Mouse (Mus musculus): ENCODE results near the gene Armc7. TPM values are rescaled to one million over a fixed set of nuclear protein-coding genes. Genes with fewer than 3 reads are reported as not detected.
"Not testable (repeated sequence)": the region's sequence is repeated elsewhere in the genome, so short reads cannot be mapped to it uniquely, and the experiment has no call there.

The Armc7 gene
- polyA plus RNA-seq, 1 experiment from 2014 or later: 4.6 TPM

DNA sequence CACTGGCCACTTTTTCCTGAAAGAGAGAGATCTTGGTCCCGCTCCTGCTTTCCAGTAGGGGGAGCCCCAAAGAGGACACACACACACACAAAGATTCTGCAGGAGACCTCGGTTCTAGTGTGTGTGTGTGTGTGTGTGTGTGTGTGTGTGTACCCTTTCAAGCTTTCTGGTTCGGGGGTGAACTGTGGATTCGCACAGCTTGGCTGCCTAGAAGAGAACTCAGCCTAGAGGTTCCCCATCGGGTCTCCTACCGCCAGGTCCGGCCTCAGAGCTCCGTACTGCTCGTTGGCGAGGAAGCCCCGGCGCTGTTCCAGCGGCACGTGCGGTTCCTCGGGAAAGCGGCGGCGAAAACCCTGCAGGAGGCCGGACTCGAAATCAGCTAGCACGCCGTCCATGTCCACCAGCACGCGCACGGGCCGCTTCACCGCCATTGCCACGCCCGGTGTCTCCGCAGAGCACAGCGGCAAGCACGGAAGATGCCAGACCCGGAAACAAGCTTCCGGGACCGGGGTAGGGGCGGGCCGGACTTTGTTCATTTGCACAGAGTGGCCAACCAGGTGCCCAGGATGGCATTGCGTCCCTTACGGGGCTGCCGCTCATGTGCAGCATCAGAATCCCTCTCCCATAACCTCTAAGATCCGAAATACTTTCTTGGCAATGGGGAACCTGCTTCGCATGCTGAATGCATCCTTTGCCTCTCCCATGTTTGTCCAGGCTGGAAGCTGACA is 16.1 kb downstream of the Armc7 start, which contains the start of gene Nt5c:
Nt5c (minus strand) TSS at position 507 of the 728 bp plus-strand sequence.
- Histone ChIP-seq H3K9ac (peak within 1 kb of the TSS; percentile 63), H3K27ac (peak within 1 kb of the TSS; percentile 72), H3K27me3 (no peaks in the 10 kb centered on the region), H3K4me2 (peak within 1 kb of the TSS; percentile 85), H3K9me3 (replicated peaks) (no peaks in the 10 kb centered on the region), H3K36me3 (peaks cover 3% of the 10 kb centered on the region), H3K4me1 (replicated peaks) (peaks cover 16% of the 10 kb centered on the region), H3K4me3 (peak within 1 kb of the TSS; percentile 73)
- ATAC-seq (replicated peaks; ENCODE audit: insufficient number of reproducible peaks, insufficient read depth, low FRiP score, low read depth): peak; percentile 83
- 0% methylated on average over 43 of the region's 43 CpGs for WGBS

DNA sequence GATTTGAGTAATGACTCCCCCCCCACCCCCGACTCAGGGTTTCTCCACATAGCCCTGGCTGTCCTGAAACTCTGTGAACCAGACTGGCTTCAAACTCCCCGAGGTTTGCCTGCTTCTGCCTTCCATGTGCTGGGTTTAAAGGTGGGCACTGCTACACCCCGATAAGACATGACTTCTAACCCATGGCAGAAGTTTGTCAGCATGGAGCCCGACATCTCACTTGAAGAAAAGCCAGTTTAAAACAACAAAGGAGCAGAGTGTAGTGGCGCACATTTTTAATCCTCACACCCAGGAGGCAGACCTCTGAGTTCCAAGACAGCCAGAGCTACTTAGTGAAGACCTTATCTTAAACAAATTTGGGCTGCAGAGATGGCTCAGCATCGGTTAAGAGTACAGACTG is 16.9 kb downstream of the Armc7 start:
- Histone ChIP-seq H3K4me1 (replicated peaks) (peaks cover 16% of the 10 kb centered on the region), H3K4me2 (peak overlapping the region; percentile 85), H3K4me3 (peak overlapping the region; percentile 73), H3K36me3 (peaks cover 10% of the 10 kb centered on the region), H3K9ac (peak overlapping the region; percentile 63), H3K9me3 (replicated peaks) (no peaks in the 10 kb centered on the region), H3K27me3 (no peaks in the 10 kb centered on the region), H3K27ac (no peak overlapping the region)
- no peak for ATAC-seq (replicated peaks; ENCODE audit: insufficient number of reproducible peaks, insufficient read depth, low FRiP score, low read depth)
- 28% methylated on average over 6 of the region's 6 CpGs for WGBS

DNA sequence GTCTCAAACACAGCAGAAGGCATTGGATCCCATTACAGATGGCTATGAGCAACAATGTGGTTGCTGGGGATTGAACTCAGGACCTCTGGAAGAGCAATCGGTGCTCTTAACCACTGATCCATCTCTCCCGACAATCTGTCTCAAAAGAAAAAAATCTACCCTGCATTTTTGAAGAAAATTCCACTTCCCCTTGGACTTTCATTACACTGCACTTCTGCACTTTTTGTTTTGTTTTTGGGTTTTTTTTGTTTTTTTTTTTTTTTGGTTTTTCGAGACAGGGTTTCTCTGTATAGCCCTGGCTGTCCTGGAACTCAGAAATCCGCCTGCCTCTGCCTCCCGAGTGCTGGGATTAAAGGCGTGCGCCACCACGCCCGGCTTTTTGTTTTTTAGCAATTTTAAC is 21.1 kb downstream of the Armc7 start:
- not testable (repeated sequence) for ATAC-seq (replicated peaks; ENCODE audit: insufficient number of reproducible peaks, insufficient read depth, low FRiP score, low read depth); H3K9ac ChIP-seq; H3K27ac ChIP-seq; H3K4me1 ChIP-seq (replicated peaks); H3K4me3 ChIP-seq; H3K4me2 ChIP-seq; H3K27me3 ChIP-seq; H3K9me3 ChIP-seq (replicated peaks)
- H3K36me3 ChIP-seq: peaks cover 47% of the 10 kb centered on the region
- WGBS: 88% methylated on average over 9 of the region's 9 CpGs

DNA sequence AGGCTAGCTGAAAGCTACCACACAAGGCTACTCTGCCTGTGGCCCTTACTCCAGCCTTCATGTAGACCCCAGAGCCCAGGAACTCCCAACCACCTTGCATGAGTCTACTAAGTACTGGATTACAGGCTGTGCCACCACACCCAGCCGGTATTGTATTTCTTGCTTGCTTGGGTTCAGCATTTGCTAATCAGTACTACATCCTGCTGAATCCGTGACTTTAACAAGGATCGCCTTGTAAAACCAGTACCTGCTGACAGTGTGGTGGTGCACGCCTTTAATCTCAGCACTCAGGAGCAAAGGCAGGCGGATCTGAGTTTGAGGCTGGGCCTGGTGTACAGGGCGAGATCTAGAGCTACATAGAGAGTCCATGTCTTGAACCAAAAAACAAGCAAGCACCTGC is 27.2 kb downstream of the Armc7 start:
- no peak for ATAC-seq (replicated peaks; ENCODE audit: insufficient number of reproducible peaks, insufficient read depth, low FRiP score, low read depth)

DNA sequence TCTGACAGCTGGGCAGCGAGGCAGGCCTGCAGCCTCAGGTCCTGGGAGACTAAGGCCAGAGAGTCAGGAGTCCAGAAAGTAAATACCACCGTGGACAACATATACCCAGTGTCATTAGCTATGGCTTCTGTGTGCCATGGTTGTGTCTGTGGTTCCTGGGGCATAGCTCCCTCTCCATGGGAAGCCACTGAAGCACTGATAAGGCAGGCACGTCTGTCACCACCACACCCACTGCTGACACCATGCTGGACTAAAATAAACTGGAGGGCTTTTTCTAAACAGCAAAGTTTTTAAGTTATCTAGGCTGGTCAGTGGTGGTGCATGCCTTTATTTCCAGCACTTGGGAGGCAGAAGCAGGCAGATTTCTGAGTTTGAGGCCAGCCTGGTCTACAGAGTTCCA is 31.1 kb downstream of the Armc7 start:
- Histone ChIP-seq H3K4me2 (no peak overlapping the region), H3K27ac (peak overlapping the region; percentile 53)
- WGBS: 42% methylated on average over 3 of the region's 3 CpGs

More for the DNA sequence above, 27.2 kb downstream of the Armc7 start:
- H3K9me3 ChIP-seq (replicated peaks): no peaks in the 10 kb centered on the region
- WGBS: 88% methylated on average over 6 of the region's 6 CpGs
- no peak overlapping the region for H3K9ac ChIP-seq
- H3K27me3 ChIP-seq: no peaks in the 10 kb centered on the region
- H3K4me3 ChIP-seq: no peak overlapping the region
- peaks cover 19% of the 10 kb centered on the region for H3K4me1 ChIP-seq (replicated peaks)
- no peak overlapping the region for H3K27ac ChIP-seq
- peaks cover 52% of the 10 kb centered on the region for H3K36me3 ChIP-seq
- H3K4me2 ChIP-seq: no peak overlapping the region

DNA sequence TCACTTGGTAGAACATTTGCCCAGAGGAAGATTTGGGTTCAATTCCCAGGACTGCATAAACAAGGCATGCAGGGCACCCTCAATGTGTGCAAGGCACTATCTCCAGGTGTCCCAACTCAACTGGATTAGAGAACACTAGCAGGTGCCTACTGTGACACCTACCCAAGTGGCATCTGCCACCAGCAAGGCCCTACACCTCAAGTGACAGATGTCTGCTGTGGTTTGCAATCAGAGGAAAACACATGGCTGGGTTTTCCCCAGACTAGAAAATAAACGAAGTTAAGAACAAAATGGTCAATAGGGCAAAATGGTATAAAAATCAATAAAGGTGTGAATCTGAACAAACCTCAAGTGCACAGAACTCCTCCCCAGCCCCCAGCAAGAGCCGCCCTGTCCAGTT is 32.6 kb downstream of the Armc7 start:
- H3K27me3 ChIP-seq: no peaks in the 10 kb centered on the region
- WGBS: 73% methylated on average over 2 of the region's 2 CpGs
- no peak overlapping the region for H3K4me2 ChIP-seq
- no peak for ATAC-seq (replicated peaks; ENCODE audit: insufficient number of reproducible peaks, insufficient read depth, low FRiP score, low read depth)
- no peak overlapping the region for H3K4me3 ChIP-seq
- H3K4me1 ChIP-seq (replicated peaks): peaks cover 68% of the 10 kb centered on the region
- H3K36me3 ChIP-seq: no peaks in the 10 kb centered on the region; the same call in 1 of the 2 replicates
- no peaks in the 10 kb centered on the region for H3K9me3 ChIP-seq (replicated peaks)
- no peak overlapping the region for H3K27ac ChIP-seq
- no peak overlapping the region for H3K9ac ChIP-seq

More for the DNA sequence above, 31.1 kb downstream of the Armc7 start:
- Histone ChIP-seq H3K4me1 (replicated peaks) (peaks cover 53% of the 10 kb centered on the region), H3K9ac (no peak overlapping the region), H3K9me3 (replicated peaks) (no peaks in the 10 kb centered on the region), H3K27me3 (no peaks in the 10 kb centered on the region), H3K36me3 (peaks cover 14% of the 10 kb centered on the region), H3K4me3 (no peak overlapping the region)
- 0 out of 2 replicates have a peak, but pooled peaks have one; percentile 53 for ATAC-seq (replicated peaks; ENCODE audit: insufficient number of reproducible peaks, insufficient read depth, low FRiP score, low read depth)

DNA sequence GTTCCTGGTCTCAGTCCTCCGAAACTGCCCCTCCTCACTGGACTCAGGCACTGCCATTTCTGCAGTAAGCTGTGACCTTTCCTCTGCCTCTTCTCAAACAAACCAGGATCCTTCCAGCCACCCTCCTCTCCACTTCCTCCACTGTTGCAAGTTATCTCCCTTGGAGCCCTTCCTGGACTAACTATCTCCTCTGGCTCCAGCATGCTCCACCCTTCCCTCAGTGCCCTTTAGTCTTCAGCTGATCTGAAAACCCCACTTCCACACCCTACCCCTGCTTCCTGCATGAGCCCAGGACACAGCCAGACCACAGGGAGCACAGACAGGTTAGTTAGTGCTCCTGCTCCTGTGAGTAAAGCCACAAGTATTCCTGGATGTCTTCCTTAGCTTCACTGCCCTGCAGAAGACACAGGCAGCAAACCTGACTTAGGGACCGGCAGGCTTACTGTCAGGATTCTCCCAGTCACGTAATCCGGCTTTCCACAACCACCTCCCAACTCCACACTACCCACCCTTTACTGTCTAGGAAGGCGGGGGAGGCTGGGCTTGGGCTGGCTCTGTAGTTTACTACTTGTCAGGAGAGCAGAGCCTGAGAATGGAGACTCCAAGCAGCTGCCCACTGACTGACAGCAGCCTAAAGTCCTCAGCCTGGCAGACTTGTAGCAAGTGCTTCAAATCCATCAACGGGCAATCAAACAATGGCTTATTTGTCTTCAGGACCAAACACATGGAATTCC is 34.5 kb downstream of the Armc7 start:
- Histone ChIP-seq H3K4me2 (peak overlapping the region; percentile 78), H3K9me3 (replicated peaks) (no peaks in the 10 kb centered on the region), H3K9ac (peak overlapping the region; percentile 21; the same call in 1 of the 2 replicates), H3K4me1 (replicated peaks) (peaks cover 71% of the 10 kb centered on the region), H3K36me3 (no peaks in the 10 kb centered on the region), H3K4me3 (peak overlapping the region; percentile 4; the same call in 1 of the 2 replicates), H3K27ac (peak overlapping the region; percentile 78), H3K27me3 (no peaks in the 10 kb centered on the region)
- 36% methylated on average over 6 of the region's 6 CpGs for WGBS
- no peak for ATAC-seq (replicated peaks; ENCODE audit: insufficient number of reproducible peaks, insufficient read depth, low FRiP score, low read depth)

DNA sequence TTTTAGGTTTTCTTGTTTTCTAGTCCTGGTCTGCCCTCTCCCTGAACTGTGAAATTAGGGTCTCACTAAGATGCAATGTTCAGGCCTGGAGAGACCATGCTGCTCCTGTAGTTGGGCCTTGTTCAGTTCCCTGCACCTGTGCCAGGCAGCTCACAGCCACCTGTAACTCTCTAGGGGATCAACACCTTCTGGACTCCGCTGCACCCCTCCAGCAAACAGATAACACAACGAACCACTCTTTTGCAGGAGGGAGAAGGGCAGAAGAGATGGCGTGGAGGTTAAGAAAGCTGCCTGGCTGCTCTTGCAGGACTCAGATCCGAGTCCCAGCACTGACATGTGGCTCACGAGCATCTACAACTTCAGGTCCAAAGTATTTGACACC is 35.0 kb downstream of the Armc7 start:
- Histone ChIP-seq H3K36me3 (no peaks in the 10 kb centered on the region), H3K27me3 (no peaks in the 10 kb centered on the region), H3K27ac (peak overlapping the region; percentile 78), H3K4me1 (replicated peaks) (peaks cover 75% of the 10 kb centered on the region), H3K9ac (peak overlapping the region; percentile 21; the same call in 1 of the 2 replicates), H3K4me3 (0 out of 2 replicates have a peak overlapping the region, but pooled peaks have one; percentile 4), H3K4me2 (peak overlapping the region; percentile 78), H3K9me3 (replicated peaks) (no peaks in the 10 kb centered on the region)
- WGBS: 38% methylated on average over 5 of the region's 5 CpGs
- no peak for ATAC-seq (replicated peaks; ENCODE audit: insufficient number of reproducible peaks, insufficient read depth, low FRiP score, low read depth)

DNA sequence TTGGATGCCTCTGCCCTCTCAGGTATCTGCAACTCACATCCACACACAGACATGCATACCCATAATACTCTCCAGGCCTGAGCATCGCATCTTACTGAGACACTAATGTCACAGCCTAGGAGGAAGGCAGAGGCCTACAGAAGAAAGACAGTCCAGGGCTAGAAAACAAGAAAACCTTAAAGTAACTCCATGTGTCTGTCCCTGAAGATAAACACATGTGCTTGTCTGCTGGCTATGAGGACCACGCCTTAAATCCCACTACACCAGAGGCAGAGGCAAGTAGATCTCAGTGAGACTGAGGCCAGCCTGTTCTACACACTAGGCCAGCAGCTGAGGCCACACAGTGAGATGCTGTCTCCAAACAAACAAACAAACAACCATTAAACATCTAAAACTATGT is 35.7 kb downstream of the Armc7 start:
- no peaks in the 10 kb centered on the region for H3K9me3 ChIP-seq (replicated peaks)
- no peaks in the 10 kb centered on the region for H3K27me3 ChIP-seq
- H3K4me1 ChIP-seq (replicated peaks): peaks cover 72% of the 10 kb centered on the region
- peak overlapping the region; percentile 81 for H3K27ac ChIP-seq
- WGBS: 59% methylated on average over 2 of the region's 2 CpGs
- peak overlapping the region; percentile 86 for H3K4me3 ChIP-seq
- peak overlapping the region; percentile 26 for H3K9ac ChIP-seq
- peak overlapping the region; percentile 78 for H3K4me2 ChIP-seq
- ATAC-seq (replicated peaks; ENCODE audit: insufficient number of reproducible peaks, insufficient read depth, low FRiP score, low read depth): no peak
- no peaks in the 10 kb centered on the region for H3K36me3 ChIP-seq

DNA sequence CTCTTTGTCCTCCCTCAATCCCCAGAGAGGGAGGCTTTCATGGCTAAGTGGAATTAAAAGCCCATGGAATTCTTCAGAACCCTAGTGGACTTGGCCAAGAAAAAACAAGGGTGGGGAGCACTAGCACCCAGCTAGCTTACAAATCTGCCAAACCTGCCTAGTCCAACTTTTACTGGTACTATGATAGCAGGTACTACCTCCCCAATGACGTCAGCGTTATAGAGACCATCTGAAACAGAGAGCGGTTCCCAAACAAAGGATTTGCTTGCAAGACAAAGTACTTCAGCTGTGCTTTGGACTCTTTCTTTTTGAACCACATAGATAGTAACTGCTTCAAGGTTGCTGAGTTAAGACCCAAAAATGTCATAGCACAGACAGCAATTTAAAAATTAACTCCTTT is 36.5 kb downstream of the Armc7 start:
- Histone ChIP-seq H3K4me3 (peak overlapping the region; percentile 86), H3K27ac (peak overlapping the region; percentile 81; the same call in 1 of the 2 replicates), H3K4me2 (peak overlapping the region; percentile 78), H3K9ac (peak overlapping the region; percentile 83), H3K9me3 (replicated peaks) (no peaks in the 10 kb centered on the region), H3K4me1 (replicated peaks) (peaks cover 63% of the 10 kb centered on the region), H3K36me3 (no peaks in the 10 kb centered on the region), H3K27me3 (no peaks in the 10 kb centered on the region)
- no peak for ATAC-seq (replicated peaks; ENCODE audit: insufficient number of reproducible peaks, insufficient read depth, low FRiP score, low read depth)
- 41% methylated on average over 3 of the region's 3 CpGs for WGBS

DNA sequence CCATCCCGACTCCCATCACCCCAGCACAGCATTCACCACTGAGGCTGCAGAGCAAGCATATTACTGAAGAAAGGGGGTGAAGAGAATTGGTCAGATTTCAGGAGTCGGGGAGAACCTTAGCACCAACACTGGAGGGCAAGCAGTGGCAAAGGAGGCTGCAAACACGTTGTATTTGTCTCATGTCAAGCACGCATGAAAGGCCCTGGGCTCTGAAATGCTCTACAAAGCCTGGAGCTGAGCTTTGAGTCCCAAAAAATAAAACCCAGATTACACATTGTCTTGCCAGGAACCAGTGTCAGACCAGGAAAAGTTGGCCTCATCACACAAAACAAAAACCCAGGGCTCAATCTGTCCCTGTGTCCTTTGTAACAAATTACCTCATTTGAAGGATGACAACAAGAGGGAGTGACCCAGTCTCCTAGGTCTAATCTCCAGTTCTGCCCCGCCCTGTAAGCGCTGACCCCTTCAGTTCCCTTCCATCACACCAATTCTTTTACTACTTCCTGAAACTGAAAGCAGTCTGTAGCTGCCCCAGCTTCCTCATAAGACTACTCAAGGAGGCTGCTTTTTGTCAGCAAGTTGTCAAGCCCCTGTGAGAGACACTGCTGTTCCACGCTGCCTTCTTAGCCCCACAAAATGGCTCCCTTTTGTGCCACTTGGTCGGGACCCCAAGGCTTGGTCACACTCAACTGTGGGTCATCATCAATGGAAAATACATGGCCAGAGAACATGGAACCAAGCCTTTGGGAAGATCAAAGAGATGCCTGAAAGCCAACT is 37.1 kb downstream of the Armc7 start:
- no peaks in the 10 kb centered on the region for H3K27me3 ChIP-seq
- H3K27ac ChIP-seq: peak overlapping the region; percentile 81
- H3K4me1 ChIP-seq (replicated peaks): peaks cover 57% of the 10 kb centered on the region
- 22% methylated on average over 8 of the region's 8 CpGs for WGBS
- no peaks in the 10 kb centered on the region for H3K9me3 ChIP-seq (replicated peaks)
- H3K9ac ChIP-seq: peak overlapping the region; percentile 83
- no peak for ATAC-seq (replicated peaks; ENCODE audit: insufficient number of reproducible peaks, insufficient read depth, low FRiP score, low read depth)
- H3K4me3 ChIP-seq: peak overlapping the region; percentile 86
- H3K4me2 ChIP-seq: peak overlapping the region; percentile 78
- H3K36me3 ChIP-seq: no peaks in the 10 kb centered on the region

All from heart, embryonic 15.5 days (tissue).